Mouse (Mus musculus) midbrain, embryonic 12.5 days (tissue): Measurements from ENCODE around the gene Tpd52l1. TPM values are rescaled to one million over a fixed set of nuclear protein-coding genes. Genes with fewer than 3 reads are reported as not detected.

Source experiments
- ATAC-seq: fragments of 200-750 bp; cut with Nextera tagmentation; 2 replicates; pipeline ENCODE4 v1.8.0; 2017; ENCODE audit warnings: low read depth, moderate TSS enrichment, moderate library complexity; ENCODE audit not compliant: low FRiP score
- H3K27ac ChIP-seq: fragments of 300-500 bp; sonication (generic); replicated peaks from 2 replicates; pipeline ENCODE4 v1.5.1; 2016; ENCODE audit warnings: mild to moderate bottlenecking
- H3K27me3 ChIP-seq: fragments of 300-500 bp; sonication (generic); 2 replicates; pipeline ENCODE4 v1.6.1; 2016; ENCODE audit warnings: mild to moderate bottlenecking
- H3K36me3 ChIP-seq: fragments of 300-500 bp; sonication (generic); 2 replicates; pipeline ENCODE4 v1.6.1; 2016
- H3K4me1 ChIP-seq: fragments of 300-500 bp; sonication (generic); 2 replicates; pipeline ENCODE4 v1.6.1; 2016
- H3K4me2 ChIP-seq: fragments of 300-500 bp; sonication (generic); replicated peaks from 2 replicates; pipeline ENCODE4 v1.6.1; 2016; ENCODE audit warnings: mild to moderate bottlenecking, moderate library complexity
- H3K4me3 ChIP-seq: fragments of 300-500 bp; sonication (generic); 2 replicates; pipeline ENCODE4 v1.5.1; 2016; ENCODE audit warnings: mild to moderate bottlenecking
- H3K9ac ChIP-seq: fragments of 300-500 bp; sonication (generic); replicated peaks from 2 replicates; pipeline ENCODE4 v1.6.1; 2016; ENCODE audit warnings: mild to moderate bottlenecking, moderate library complexity
- H3K9me3 ChIP-seq: fragments of 300-500 bp; sonication (generic); 2 replicates; pipeline ENCODE4 v1.6.1; 2016; ENCODE audit warnings: mild to moderate bottlenecking
- WGBS: fragments of 180-500 bp; shearing (Covaris S2); methylation state at CpG from one replicate; pipeline ENCODE4 v1.1.7; 2016; 5-methylcytosine and 5-hydroxymethylcytosine counted together
- polyA plus RNA-seq: library from polyadenylated mRNA; unstranded; fragments of >200 nt; fragmentation: Nextera tagmentation; extraction: Ambion mirVana; gene quantifications from 2 replicates; pipeline ENCODE4 v1.2.1, GENCODE M21; 2016

Tpd52l1 gene
- polyA plus RNA-seq, 1 experiment from 2014 or later, result 29.2 TPM

DNA sequence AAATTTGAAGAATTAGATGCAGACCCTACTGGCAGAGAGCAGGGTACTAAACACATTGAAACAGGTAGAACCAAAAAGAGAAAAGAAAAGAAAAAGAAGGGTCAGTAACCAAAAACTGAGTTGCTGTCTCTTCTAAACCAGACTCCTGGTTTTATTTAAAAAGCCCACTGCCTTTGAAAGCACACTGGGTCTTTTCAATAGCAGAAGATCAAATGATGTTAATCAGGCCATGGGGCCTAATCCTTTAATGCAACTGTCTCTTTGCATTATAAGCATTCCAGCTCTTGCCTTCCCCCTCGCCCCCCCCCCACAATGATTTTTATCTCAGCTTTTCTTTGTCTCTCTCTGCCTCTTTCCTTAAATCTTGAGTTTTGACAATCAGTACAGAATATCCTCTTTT, 149.3 kb downstream of the Tpd52l1 start:
- Histone ChIP-seq H3K9me3 (no peaks in the 10 kb centered on the region), H3K4me1 (peaks cover 11% of the 10 kb centered on the region; the same call in 1 of the 2 replicates), H3K36me3 (no peaks in the 10 kb centered on the region), H3K4me2 (no peak overlapping the region), H3K9ac (no peak overlapping the region), H3K27me3 (0 out of 2 replicates have a peak, but pooled peaks cover 3% of the 10 kb centered on the region), H3K4me3 (no peak overlapping the region), H3K27ac (no peak overlapping the region)
- WGBS, result 18% methylated on average over 1 of the region's 1 CpGs
- ATAC-seq, result no peak

DNA sequence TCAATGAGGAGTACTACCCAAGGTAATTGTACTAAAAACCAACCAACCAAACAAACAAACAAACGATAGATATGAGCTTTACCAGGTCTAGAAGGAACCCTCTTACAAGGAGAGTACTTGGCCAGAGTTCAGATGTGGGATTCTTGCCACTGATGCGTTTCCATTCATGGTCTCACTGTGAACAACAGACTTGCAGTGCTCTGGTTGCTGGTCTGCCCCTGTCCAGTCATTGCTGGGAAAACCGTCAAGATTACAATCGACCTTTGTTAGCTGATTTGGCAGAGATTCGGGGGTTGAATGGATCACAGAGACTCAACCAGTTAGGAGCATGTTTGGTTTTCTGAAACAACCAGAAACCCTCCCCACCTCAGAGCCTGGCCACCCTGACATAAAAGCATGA, 150.1 kb downstream of the Tpd52l1 start:
- no peak overlapping the region for H3K4me2 ChIP-seq
- no peaks in the 10 kb centered on the region for H3K9me3 ChIP-seq
- no peak overlapping the region for H3K27ac ChIP-seq
- H3K36me3 ChIP-seq, result no peaks in the 10 kb centered on the region
- H3K27me3 ChIP-seq, result 0 out of 2 replicates have a peak, but pooled peaks cover 3% of the 10 kb centered on the region
- WGBS, result 17% methylated on average over 5 of the region's 5 CpGs
- no peak overlapping the region for H3K9ac ChIP-seq
- H3K4me3 ChIP-seq, result no peak overlapping the region
- peak; percentile 41; the same call in 1 of the 2 replicates for ATAC-seq
- peaks cover 11% of the 10 kb centered on the region; the same call in 1 of the 2 replicates for H3K4me1 ChIP-seq

DNA sequence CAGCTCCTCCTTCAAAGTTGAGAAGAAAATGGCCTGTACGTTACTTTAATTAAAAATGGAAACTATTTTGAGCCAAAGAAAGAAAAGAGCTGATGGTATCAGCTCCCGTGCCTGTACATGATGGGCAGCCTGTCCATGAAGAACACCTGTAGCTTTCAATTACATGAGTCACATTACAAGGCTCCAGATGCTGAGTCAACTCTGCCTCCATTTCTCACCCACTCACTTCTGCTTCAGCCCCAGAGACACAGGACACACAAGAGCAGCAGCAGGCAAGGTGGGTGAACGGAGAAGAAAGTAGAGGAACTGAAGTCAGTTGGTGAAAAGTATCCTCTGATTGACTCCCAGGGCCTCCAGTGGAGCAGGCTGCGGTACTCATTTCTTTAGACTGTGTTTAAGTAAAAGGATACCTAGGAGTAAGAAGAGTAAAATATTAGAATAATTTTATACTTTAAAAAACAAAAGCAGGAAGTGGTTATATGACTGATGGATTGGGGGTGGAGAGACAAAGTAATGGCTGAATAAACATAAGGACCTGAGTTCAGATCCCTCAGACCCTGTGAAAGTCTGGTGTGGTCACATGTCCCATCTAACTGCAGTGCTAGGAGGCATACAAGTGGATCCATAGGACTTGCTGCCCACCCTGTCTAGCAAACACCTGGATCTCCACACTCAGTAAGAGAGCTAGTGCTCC, 156.9 kb downstream of the Tpd52l1 start:
- Histone ChIP-seq H3K27me3 (no peaks in the 10 kb centered on the region), H3K27ac (no peak overlapping the region), H3K36me3 (no peaks in the 10 kb centered on the region), H3K9ac (no peak overlapping the region), H3K4me3 (no peak overlapping the region), H3K9me3 (no peaks in the 10 kb centered on the region), H3K4me1 (no peaks in the 10 kb centered on the region), H3K4me2 (no peak overlapping the region)
- no peak for ATAC-seq
- 90% methylated on average over 4 of the region's 4 CpGs for WGBS

DNA sequence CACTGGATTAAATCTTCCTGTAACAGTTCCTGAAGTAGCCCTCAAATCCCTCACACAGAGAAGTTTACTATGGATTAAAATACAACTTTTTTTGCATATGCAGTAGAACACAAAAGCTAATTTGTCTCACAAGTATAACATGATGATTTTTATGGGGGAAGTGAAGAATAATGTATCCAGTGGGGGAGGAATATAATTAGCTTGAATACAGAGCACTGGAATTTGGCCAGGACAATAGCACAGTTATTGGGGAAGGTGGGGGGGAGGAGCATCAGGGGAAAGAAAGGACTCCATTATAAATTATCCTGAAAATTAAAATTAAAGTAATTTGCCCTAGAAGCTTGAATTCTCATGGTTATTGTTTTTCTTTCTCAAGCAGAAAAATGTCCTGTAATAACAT, 158.0 kb downstream of the Tpd52l1 start:
- Histone ChIP-seq H3K9me3 (no peaks in the 10 kb centered on the region), H3K4me2 (no peak overlapping the region)
- no peak for ATAC-seq

More for the DNA sequence above, 158.0 kb downstream of the Tpd52l1 start:
- Histone ChIP-seq H3K27ac (no peak overlapping the region), H3K4me3 (no peak overlapping the region), H3K27me3 (no peaks in the 10 kb centered on the region), H3K36me3 (no peaks in the 10 kb centered on the region), H3K9ac (no peak overlapping the region), H3K4me1 (no peaks in the 10 kb centered on the region)

Other genes starting within 250 kb of the Tpd52l1 start
- gene Hddc2, start 132.6 kb downstream of the Tpd52l1 start, polyA plus RNA-seq, result 50.7 and 55.6 TPM in 2 replicates
- gene Rnf217, start 163.2 kb upstream of the Tpd52l1 start, polyA plus RNA-seq, result 1.5 and 1.6 TPM in 2 replicates